Mouse (Mus musculus) forebrain, embryonic 14.5 days (tissue): ENCODE results near the gene Fars2. TPM values are rescaled to one million over a fixed set of nuclear protein-coding genes. Genes with fewer than 3 reads are reported as not detected.
"Not testable (repeated sequence)": the region's sequence is repeated elsewhere in the genome, so short reads cannot be mapped to it uniquely, and the experiment has no call there.

ENCODE experiments used
- ATAC-seq: fragments of 200-750 bp; cut with Nextera tagmentation; 2 replicates; pipeline ENCODE4 v1.8.0; 2017; ENCODE audit warnings: mild to moderate bottlenecking, moderate library complexity
- DNase-seq: peaks from one replicate; pipeline ENCODE4 v3.0.0-alpha.2; 2015; ENCODE audit warnings: low spot score
- H3K27ac ChIP-seq: fragments of 300-500 bp; sonication (generic); 2 replicates; pipeline ENCODE4 v1.5.1; 2014; ENCODE audit warnings: low read depth, mild to moderate bottlenecking, control low read depth, low read length, moderate library complexity
- H3K27me3 ChIP-seq: fragments of 300-500 bp; sonication (generic); replicated peaks from 2 replicates; pipeline ENCODE4 v1.6.1; 2014; ENCODE audit warnings: low read length, control low read depth, mixed read lengths; ENCODE audit not compliant: control insufficient read depth, insufficient read depth
- H3K36me3 ChIP-seq: fragments of 300-500 bp; sonication (generic); 2 replicates; pipeline ENCODE4 v1.6.1; 2014; ENCODE audit warnings: low read length, control low read depth; ENCODE audit not compliant: control insufficient read depth, insufficient read depth
- H3K4me1 ChIP-seq: fragments of 300-500 bp; sonication (generic); 2 replicates; pipeline ENCODE4 v1.6.1; 2014; ENCODE audit warnings: antibody characterized with exemption, low read length, control low read depth; ENCODE audit not compliant: control insufficient read depth, insufficient read depth
- H3K4me2 ChIP-seq: fragments of 300-500 bp; sonication (generic); 2 replicates; pipeline ENCODE4 v1.6.1; 2014; ENCODE audit warnings: mild to moderate bottlenecking, control low read depth, low read length
- H3K4me3 ChIP-seq: fragments of 300-500 bp; sonication (generic); 2 replicates; pipeline ENCODE4 v1.5.1; 2014; ENCODE audit warnings: low read depth, low read length, control low read depth
- H3K9ac ChIP-seq: fragments of 300-500 bp; sonication (generic); 2 replicates; pipeline ENCODE4 v1.6.1; 2014; ENCODE audit warnings: mild to moderate bottlenecking, low read length, control low read depth, moderate library complexity
- H3K9me3 ChIP-seq: fragments of 300-500 bp; sonication (generic); replicated peaks from 2 replicates; pipeline ENCODE4 v1.6.1; 2016; ENCODE audit warnings: low read length, control low read depth, mixed read lengths; ENCODE audit not compliant: control insufficient read depth
- WGBS: fragments of 180-500 bp; shearing (Covaris S2); extraction: QIAGEN DNeasy Blood & Tissue Kit; methylation state at CpG from one replicate; pipeline ENCODE4 v1.1.7; 2014; 5-methylcytosine and 5-hydroxymethylcytosine counted together
- polyA plus RNA-seq: library from polyadenylated mRNA; unstranded; fragments of >200 nt; fragmentation: Nextera tagmentation; extraction: Ambion mirVana; gene quantifications from 2 replicates; pipeline ENCODE4 v1.2.1, GENCODE M21; 2014

The Fars2 gene
- polyA plus RNA-seq, 1 experiment from 2014 or later = 35.5 TPM

- no peaks in the 10 kb centered on the region for H3K4me1 ChIP-seq
- no peak overlapping the region for H3K4me2 ChIP-seq
- no peaks in the 10 kb centered on the region for H3K27me3 ChIP-seq
- WGBS = 87% methylated on average over 7 of the region's 7 CpGs
- H3K36me3 ChIP-seq = no peaks in the 10 kb centered on the region
- no peak overlapping the region for H3K4me3 ChIP-seq
- ATAC-seq (no peak), DNase-seq (no peak)
- no peak overlapping the region for H3K27ac ChIP-seq
- H3K9me3 ChIP-seq = no peaks in the 10 kb centered on the region
- H3K9ac ChIP-seq = no peak overlapping the region
Measured at GRCm38 (mm10) chr13:36156340-36156931, 39.2 kb downstream of the Fars2 start.

GRCm38 (mm10) chr13:36163411-36163810 is 46.2 kb downstream of the Fars2 start:
- ATAC-seq = no peak
- Histone ChIP-seq H3K4me1 (no peaks in the 10 kb centered on the region), H3K9ac (no peak overlapping the region), H3K9me3 (no peaks in the 10 kb centered on the region), H3K27ac (no peak overlapping the region), H3K4me3 (no peak overlapping the region), H3K36me3 (no peaks in the 10 kb centered on the region), H3K4me2 (no peak overlapping the region), H3K27me3 (no peaks in the 10 kb centered on the region)
- no peak for DNase-seq
- WGBS = 83% methylated on average over 5 of the region's 5 CpGs

GRCm38 (mm10) chr13:36163898-36164297 is 46.7 kb downstream of the Fars2 start:
- no peaks in the 10 kb centered on the region for H3K4me1 ChIP-seq
- 87% methylated on average over 1 of the region's 1 CpGs for WGBS
- H3K9ac ChIP-seq = no peak overlapping the region
- no peak overlapping the region for H3K4me2 ChIP-seq
- H3K9me3 ChIP-seq = no peaks in the 10 kb centered on the region
- H3K36me3 ChIP-seq = no peaks in the 10 kb centered on the region
- H3K27me3 ChIP-seq = no peaks in the 10 kb centered on the region
- no peak overlapping the region for H3K27ac ChIP-seq
- ATAC-seq (no peak), DNase-seq (no peak)
- H3K4me3 ChIP-seq = no peak overlapping the region

GRCm38 (mm10) chr13:36172981-36173380 is 55.8 kb downstream of the Fars2 start:
- DNase-seq, ATAC-seq, H3K27me3 ChIP-seq, H3K4me2 ChIP-seq, H3K4me3 ChIP-seq, H3K9me3 ChIP-seq, H3K4me1 ChIP-seq, H3K27ac ChIP-seq, H3K36me3 ChIP-seq, H3K9ac ChIP-seq: not testable (repeated sequence)
- 41% methylated on average over 2 of the region's 2 CpGs for WGBS

- ATAC-seq = no peak
- H3K9ac ChIP-seq = no peak overlapping the region
- no peaks in the 10 kb centered on the region for H3K9me3 ChIP-seq
- H3K4me1 ChIP-seq = no peaks in the 10 kb centered on the region
- WGBS = 91% methylated on average over 5 of the region's 5 CpGs
- H3K4me2 ChIP-seq = no peak overlapping the region
- H3K36me3 ChIP-seq = no peaks in the 10 kb centered on the region
- H3K27ac ChIP-seq = no peak overlapping the region
- no peak for DNase-seq
- no peak overlapping the region for H3K4me3 ChIP-seq
- no peaks in the 10 kb centered on the region for H3K27me3 ChIP-seq
Measured at GRCm38 (mm10) chr13:36174101-36174500, 56.9 kb downstream of the Fars2 start.

- no peak overlapping the region for H3K9ac ChIP-seq
- H3K27ac ChIP-seq = no peak overlapping the region
- H3K4me2 ChIP-seq = no peak overlapping the region
- 92% methylated on average over 4 of the region's 4 CpGs for WGBS
- ATAC-seq = no peak
- H3K9me3 ChIP-seq = no peaks in the 10 kb centered on the region
- no peaks in the 10 kb centered on the region for H3K4me1 ChIP-seq
- no peaks in the 10 kb centered on the region for H3K27me3 ChIP-seq
- no peak for DNase-seq
- H3K36me3 ChIP-seq = no peaks in the 10 kb centered on the region
- H3K4me3 ChIP-seq = no peak overlapping the region
Measured at GRCm38 (mm10) chr13:36174772-36175171, 57.6 kb downstream of the Fars2 start.

GRCm38 (mm10) chr13:36181231-36181630 is 64.0 kb downstream of the Fars2 start:
- no peaks in the 10 kb centered on the region for H3K9me3 ChIP-seq
- no peak for ATAC-seq
- no peaks in the 10 kb centered on the region for H3K36me3 ChIP-seq
- H3K27ac ChIP-seq = no peak overlapping the region
- 32% methylated on average over 2 of the region's 2 CpGs for WGBS
- peak; percentile 4 for DNase-seq
- H3K4me3 ChIP-seq = no peak overlapping the region
- no peaks in the 10 kb centered on the region for H3K4me1 ChIP-seq
- H3K9ac ChIP-seq = no peak overlapping the region
- H3K27me3 ChIP-seq = no peaks in the 10 kb centered on the region
- no peak overlapping the region for H3K4me2 ChIP-seq

- no peak overlapping the region for H3K27ac ChIP-seq
- no peak overlapping the region for H3K4me3 ChIP-seq
- H3K4me1 ChIP-seq = no peaks in the 10 kb centered on the region
- 99% methylated on average over 2 of the region's 2 CpGs for WGBS
- no peak overlapping the region for H3K9ac ChIP-seq
- DNase-seq = no peak
- H3K9me3 ChIP-seq = no peaks in the 10 kb centered on the region
- H3K27me3 ChIP-seq = no peaks in the 10 kb centered on the region
- no peaks in the 10 kb centered on the region for H3K36me3 ChIP-seq
- no peak for ATAC-seq
- no peak overlapping the region for H3K4me2 ChIP-seq
Measured at GRCm38 (mm10) chr13:36190577-36190976, 73.4 kb downstream of the Fars2 start.

GRCm38 (mm10) chr13:36193484-36194113 is 76.4 kb downstream of the Fars2 start:
- ATAC-seq (peak; percentile 77), DNase-seq (peak; percentile 39)
- Histone ChIP-seq H3K4me2 (no peak overlapping the region), H3K4me3 (no peak overlapping the region), H3K36me3 (no peaks in the 10 kb centered on the region), H3K9ac (no peak overlapping the region), H3K27ac (no peak overlapping the region), H3K4me1 (no peaks in the 10 kb centered on the region), H3K27me3 (no peaks in the 10 kb centered on the region), H3K9me3 (no peaks in the 10 kb centered on the region)
- 66% methylated on average over 5 of the region's 5 CpGs for WGBS
